Mouse (Mus musculus): ENCODE results near the gene Wdtc1. TPM values are rescaled to one million over a fixed set of nuclear protein-coding genes. Genes with fewer than 3 reads are reported as not detected.

Gene Wdtc1
- total RNA-seq, 2 experiments from 2014 or later = 81.2 to 82.7 TPM

DNA sequence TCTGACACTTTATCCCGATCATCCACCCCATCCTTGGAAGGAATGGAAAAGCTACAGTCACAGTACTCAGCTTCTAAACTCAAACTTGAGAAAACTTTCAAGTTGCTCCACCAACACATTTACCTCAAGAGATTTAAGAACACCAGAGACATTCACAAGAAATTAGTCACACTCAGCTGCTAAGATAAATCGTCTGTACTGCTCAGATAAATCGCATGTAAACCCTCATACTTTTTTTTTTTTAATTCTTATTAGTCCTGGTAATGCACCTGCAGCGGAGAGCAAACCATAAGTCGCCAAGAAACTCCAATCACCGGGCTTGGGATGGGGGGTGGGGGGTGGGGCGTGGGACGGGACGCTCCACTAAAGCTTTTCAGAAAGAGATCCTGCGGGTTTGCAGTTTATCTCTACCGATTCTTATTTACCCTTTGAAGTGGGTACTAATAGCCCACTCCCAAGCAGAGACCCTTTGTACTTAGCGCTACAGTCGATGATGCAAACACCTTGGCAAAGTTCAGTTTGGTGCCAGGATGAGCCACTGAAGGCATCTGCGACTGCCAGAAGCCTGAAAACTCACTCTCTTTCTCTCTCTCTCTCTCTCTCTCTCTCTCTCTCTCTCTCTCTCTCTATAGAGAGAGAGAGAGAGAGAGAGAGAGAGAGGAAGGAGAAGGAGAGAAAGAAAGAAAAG is 15.3 kb downstream of the Wdtc1 start:
- intact Hi-C loops (cut with DNase I) = no loop called here
- no peak for DNase-seq (ENCODE audit: low spot score)

- intact Hi-C loops (cut with DNase I) = no loop called here
- no peak for DNase-seq (ENCODE audit: low spot score)
Observed at GRCm38 (mm10) chr4:133333306-133333705, 20.0 kb downstream of the Wdtc1 start.

DNA sequence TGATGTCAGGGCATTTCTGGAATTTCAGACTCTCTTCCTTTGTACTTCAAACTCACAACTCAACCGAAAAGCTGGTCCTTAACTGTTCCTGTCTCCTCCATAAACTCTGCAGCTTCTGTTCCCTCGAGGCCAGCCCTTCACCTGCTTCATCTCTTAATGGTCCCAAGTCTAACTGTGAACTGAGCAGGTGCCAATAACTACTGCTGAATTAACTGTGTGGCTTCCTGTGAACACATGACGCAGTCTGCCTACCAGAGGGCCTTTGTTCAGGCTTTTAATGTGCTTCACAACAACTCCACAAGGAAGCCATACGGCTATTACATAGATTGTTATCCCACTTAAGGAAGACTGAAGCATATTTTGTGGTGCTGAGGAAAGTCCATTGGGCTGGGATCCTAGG is 23.0 kb downstream of the Wdtc1 start:
- intact Hi-C loops (cut with DNase I) = no loop called here
- no peak for DNase-seq (ENCODE audit: low spot score)

DNA sequence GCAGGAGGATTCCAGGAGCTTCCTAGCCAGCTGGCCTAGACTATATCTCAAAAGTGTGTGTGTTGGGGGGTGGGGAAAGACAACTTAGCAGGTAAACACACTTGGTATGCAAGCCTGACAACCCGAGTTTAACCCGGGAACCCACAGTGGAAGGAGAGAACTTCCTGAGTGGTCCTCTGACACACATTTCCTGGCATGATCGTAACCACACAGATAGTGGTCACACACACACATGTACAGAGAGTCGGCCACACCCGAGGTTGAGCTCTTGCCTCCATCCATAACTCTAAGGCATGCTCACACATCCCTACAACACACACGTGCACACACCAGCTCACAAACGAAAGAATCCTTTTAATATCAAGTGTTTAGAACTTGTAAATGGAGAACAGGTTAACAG is 25.2 kb downstream of the Wdtc1 start:
- intact Hi-C loops (cut with DNase I) = no loop called here
- DNase-seq (ENCODE audit: low spot score) = no peak

DNA sequence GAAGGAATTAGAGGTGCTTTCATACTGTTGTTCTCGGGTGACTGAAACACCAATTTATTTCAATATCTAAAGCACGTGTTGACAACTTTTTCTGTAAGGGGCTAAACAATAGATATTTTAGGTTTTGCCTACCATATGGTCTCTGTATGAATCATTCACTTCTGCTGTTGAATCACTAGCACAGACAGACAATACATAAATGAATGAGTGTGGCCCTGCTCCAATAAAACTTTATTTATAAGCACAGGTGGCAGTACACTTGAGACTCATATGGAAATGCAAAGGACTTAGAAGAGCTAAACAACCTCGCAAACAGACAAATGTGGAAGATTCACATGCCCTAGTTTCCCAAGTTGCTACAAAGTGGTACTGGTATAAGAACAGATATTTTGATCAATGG is 33.6 kb downstream of the Wdtc1 start:
- intact Hi-C loops (cut with DNase I) = no loop called here
- DNase-seq (ENCODE audit: low spot score) = no peak

GRCm38 (mm10) chr4:133315991-133316390 is 37.3 kb downstream of the Wdtc1 start:
- intact Hi-C loops (cut with DNase I) = no loop called here
- DNase-seq (ENCODE audit: low spot score) = no peak

GRCm38 (mm10) chr4:133314896-133315295 is 38.4 kb downstream of the Wdtc1 start:
- peak; percentile 40 for DNase-seq (ENCODE audit: low spot score)
- intact Hi-C loops (cut with DNase I) = no loop called here

DNA sequence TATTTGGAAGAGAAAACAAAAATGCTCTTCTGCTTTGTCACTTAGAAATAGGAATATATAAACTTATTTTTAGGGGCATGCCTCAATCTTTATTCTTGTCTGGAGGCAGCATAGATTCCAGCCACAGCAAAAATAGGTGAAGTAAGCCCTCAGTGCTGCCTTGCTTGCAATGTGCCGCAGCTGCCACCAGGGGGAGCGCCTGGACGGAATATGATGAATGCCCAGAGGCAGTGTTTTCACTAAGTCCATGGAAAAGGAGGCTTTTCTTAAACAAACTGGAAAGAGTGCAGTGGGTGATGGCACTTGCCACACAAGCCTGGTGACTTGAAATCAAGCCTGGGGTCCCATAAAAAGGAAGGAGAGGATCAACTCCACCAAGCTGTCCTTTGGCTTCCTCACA is 43.3 kb downstream of the Wdtc1 start:
- intact Hi-C loops (cut with DNase I) = loop anchor here (1.0 to 2.0 kb wide), 3 partner anchors 33 to 141 kb away; no protein-coding TSS in a partner anchor

GRCm38 (mm10) chr4:133307331-133307730 is 46.0 kb downstream of the Wdtc1 start:
- intact Hi-C loops (cut with DNase I) = no loop called here
- DNase-seq (ENCODE audit: low spot score) = no peak

More for the DNA sequence above, 43.3 kb downstream of the Wdtc1 start:
- peak; percentile 48 for DNase-seq (ENCODE audit: low spot score)

GRCm38 (mm10) chr4:133305825-133306224 is 47.5 kb downstream of the Wdtc1 start:
- intact Hi-C loops (cut with DNase I) = no loop called here
- DNase-seq (ENCODE audit: low spot score) = no peak

GRCm38 (mm10) chr4:133304770-133305169 is 48.5 kb downstream of the Wdtc1 start:
- DNase-seq (ENCODE audit: low spot score) = no peak
- intact Hi-C loops (cut with DNase I) = no loop called here

- intact Hi-C loops (cut with DNase I) = no loop called here
- no peak for DNase-seq (ENCODE audit: low spot score)
Observed at GRCm38 (mm10) chr4:133302668-133303067, 50.6 kb downstream of the Wdtc1 start.

GRCm38 (mm10) chr4:133301802-133302201 is 51.5 kb downstream of the Wdtc1 start:
- DNase-seq (ENCODE audit: low spot score) = peak; percentile 28
- intact Hi-C loops (cut with DNase I) = loop anchor here (1.0 kb wide), 1 partner anchor 293 kb away; no protein-coding TSS in a partner anchor

DNA sequence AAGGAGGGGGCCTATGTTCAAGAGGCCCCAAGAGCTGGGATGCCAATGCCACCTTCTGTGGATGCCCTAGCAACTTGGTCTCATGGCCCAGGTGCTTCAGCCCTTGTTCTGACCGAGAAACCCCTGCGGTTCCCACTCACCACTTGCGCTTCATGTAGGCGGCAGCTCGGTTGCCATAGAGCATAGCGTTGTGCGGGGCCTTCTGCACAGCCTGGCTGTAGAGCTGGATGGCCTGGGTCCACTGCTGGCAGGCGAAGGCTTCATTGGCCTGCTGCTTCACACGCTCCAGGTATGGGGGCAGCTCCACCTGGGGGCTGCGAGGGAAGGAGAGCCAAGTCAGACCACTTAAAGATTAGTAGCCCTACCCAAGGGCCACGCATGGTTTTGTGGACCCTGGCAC is 52.9 kb downstream of the Wdtc1 start:
- DNase-seq (ENCODE audit: low spot score) = no peak
- intact Hi-C loops (cut with DNase I) = no loop called here

DNA sequence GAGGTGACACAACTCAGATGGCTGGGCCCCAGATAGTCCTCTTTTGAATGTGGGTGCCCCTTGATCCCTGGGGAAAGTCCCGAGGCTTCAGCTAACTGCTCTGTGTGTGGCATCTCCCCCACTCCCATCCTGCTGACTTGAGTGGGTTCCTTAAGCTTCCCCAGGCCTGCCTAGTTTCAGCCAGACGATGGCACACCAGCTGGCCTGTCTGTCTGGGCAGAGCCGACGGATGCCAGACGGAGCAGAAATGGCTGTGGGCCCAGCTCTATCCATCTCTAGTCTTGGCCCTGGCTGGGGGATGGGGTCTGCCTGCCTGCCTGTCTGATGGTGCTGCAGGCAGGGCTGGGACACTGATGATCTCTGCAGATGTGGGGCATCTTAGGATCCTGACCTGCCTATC is 53.6 kb downstream of the Wdtc1 start:
- intact Hi-C loops (cut with DNase I) = loop anchor here (5.0 kb wide), 1 partner anchor 352 kb away; no protein-coding TSS in a partner anchor
- no peak for DNase-seq (ENCODE audit: low spot score)

GRCm38 (mm10) chr4:133298516-133299365 is 54.5 kb downstream of the Wdtc1 start:
- intact Hi-C loops (cut with DNase I) = loop anchor here (5.0 kb wide), 1 partner anchor 351 kb away; no protein-coding TSS in a partner anchor
- no peak for DNase-seq (ENCODE audit: low spot score)

DNA sequence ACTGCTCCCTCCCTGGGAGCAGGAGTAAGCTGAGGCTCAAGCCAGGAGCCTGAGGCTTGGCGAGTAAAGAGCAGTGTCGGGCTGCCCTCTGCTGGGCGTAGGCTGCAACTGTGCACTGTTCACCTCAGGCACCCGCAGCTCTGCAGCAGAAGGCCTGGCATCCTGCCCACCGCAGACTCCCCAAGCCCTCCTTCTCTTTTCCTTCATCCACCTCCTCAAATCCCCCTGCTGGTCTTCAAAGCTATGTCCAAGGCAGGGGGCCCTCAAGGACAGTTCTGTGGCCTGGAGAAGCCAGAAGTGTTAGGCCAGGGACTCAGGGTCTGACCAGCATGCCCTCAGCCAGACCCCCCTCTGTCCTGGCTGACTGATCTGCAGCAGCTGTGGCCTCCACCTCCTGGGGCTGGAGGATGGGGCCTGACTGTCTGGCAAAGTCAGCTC is 55.5 kb downstream of the Wdtc1 start:
- intact Hi-C loops (cut with DNase I) = loop anchor here (1.0 to 5.0 kb wide), 3 partner anchors 65 to 351 kb away; no protein-coding TSS in a partner anchor

GRCm38 (mm10) chr4:133297360-133297759 is 55.9 kb downstream of the Wdtc1 start:
- intact Hi-C loops (cut with DNase I) = loop anchor here (1.0 to 5.0 kb wide), 3 partner anchors 64 to 350 kb away; no protein-coding TSS in a partner anchor
- DNase-seq (ENCODE audit: low spot score) = no peak

More for the DNA sequence above, 55.5 kb downstream of the Wdtc1 start:
- DNase-seq (ENCODE audit: low spot score) = peak; percentile 60

DNA sequence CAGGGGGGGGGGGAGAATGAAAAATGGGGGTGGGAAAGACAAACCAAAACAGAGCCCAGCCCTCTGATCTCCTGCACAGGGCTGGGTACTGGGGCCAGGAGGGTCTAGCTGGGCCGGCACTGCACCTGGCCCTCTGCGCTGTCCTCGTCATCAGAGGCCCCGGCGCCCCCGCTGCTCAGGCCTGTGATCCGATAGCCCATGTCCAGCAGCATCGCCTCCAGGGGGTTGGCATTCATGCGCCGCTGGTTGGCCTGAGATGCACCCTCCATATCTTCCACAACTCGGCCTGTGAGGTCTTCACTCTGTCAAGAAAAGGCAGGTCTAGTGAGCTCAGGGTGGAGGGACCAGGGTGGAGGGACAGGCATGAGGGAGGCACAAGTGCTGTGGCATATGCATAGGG is 59.2 kb downstream of the Wdtc1 start:
- no peak for DNase-seq (ENCODE audit: low spot score)
- intact Hi-C loops (cut with DNase I) = no loop called here

GRCm38 (mm10) chr4:133292901-133293843 is 60.1 kb downstream of the Wdtc1 start:
- intact Hi-C loops (cut with DNase I) = no loop called here
- no peak for DNase-seq (ENCODE audit: low spot score)

Data from heart, postnatal 25 days (tissue).